Mouse (Mus musculus) neural tube, embryonic 12.5 days (tissue): Measurements from ENCODE around the gene Frmd6. TPM values are rescaled to one million over a fixed set of nuclear protein-coding genes. Genes with fewer than 3 reads are reported as not detected.

Experiments
- polyA plus RNA-seq: library from polyadenylated mRNA; unstranded; fragments of >200 nt; fragmentation: Nextera tagmentation; extraction: Ambion mirVana; gene quantifications from 2 replicates; pipeline ENCODE4 v1.2.1, GENCODE M21; 2016

Gene Frmd6
- polyA plus RNA-seq, 1 experiment from 2014 or later: 23.2 TPM

Other genes starting within 250 kb of the Frmd6 start
- gene Actr10, start 112.3 kb downstream of the Frmd6 start, polyA plus RNA-seq: 252 and 267 TPM in 2 replicates
- 543 and 554 TPM in 2 replicates for gene Psma3, start 149.1 kb downstream of the Frmd6 start, polyA plus RNA-seq
- 36.7 and 39.5 TPM in 2 replicates for gene Arid4a, start 190.5 kb downstream of the Frmd6 start, polyA plus RNA-seq